Mouse (Mus musculus): ENCODE measurements around the gene Gm1123. TPM values are rescaled to one million over a fixed set of nuclear protein-coding genes. Genes with fewer than 3 reads are reported as not detected.

The Gm1123 gene
- polyA plus RNA-seq, 1 experiment, result 90.3 TPM

DNA sequence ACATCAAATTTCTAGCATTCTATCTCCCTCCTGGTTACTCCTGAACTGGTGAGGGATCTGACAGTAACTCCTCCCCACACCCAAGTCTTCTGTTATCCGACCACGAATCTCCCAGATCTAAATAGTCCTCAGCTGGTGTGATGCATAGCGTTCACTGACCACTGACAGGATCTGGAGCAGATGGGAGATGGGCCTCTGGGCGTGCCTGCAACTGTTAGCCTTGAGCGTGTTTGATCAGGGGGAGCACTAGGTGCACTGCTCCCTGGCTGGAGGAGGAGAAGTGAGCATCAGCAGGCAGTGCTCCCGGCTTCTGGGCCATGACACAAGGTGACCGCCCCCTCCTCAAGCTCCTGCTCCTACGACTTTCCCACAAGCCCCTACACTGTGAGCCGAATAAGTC lies 6.5 kb upstream of the Gm1123 start:
- no peaks in the 10 kb centered on the region for H3K27me3 ChIP-seq (ENCODE audit: control insufficient read depth, insufficient read depth, low read length)
- peaks cover 28% of the 10 kb centered on the region for H3K36me3 ChIP-seq (ENCODE audit: control insufficient read depth, insufficient read depth, low read length)
- no peak overlapping the region for H3K4me3 ChIP-seq (ENCODE audit: low read depth, low read length)
- no peaks in the 10 kb centered on the region for H3K4me1 ChIP-seq (ENCODE audit: control insufficient read depth, insufficient read depth, insufficient read length, low read length)
- no peak for TF ChIP-seq CTCF (IDR thresholded peaks at IDR 0.05; ENCODE audit: extremely low read depth, insufficient read length, insufficient replicate concordance, low read depth, low read length)
- no peak for TF ChIP-seq POLR2A (IDR thresholded peaks at IDR 0.05; ENCODE audit: low read depth, low read length)
- H3K27ac ChIP-seq (ENCODE audit: insufficient read depth, low read depth, low read length), result 0 out of 2 replicates have a peak overlapping the region, but pooled peaks have one; percentile 26
- WGBS, result 70% methylated on average over 9 of the region's 9 CpGs

GRCm38 (mm10) chr9:99034111-99034510 lies 1.4 kb downstream of the Gm1123 start:
- no peaks in the 10 kb centered on the region for H3K27me3 ChIP-seq (ENCODE audit: control insufficient read depth, insufficient read depth, low read length)
- WGBS, result 41% methylated on average over 8 of the region's 8 CpGs
- peak overlapping the region; percentile 45 for H3K4me3 ChIP-seq (ENCODE audit: low read depth, low read length)
- peaks cover 9% of the 10 kb centered on the region; the same call in 1 of the 2 replicates for H3K4me1 ChIP-seq (ENCODE audit: control insufficient read depth, insufficient read depth, insufficient read length, low read length)
- peaks cover under 1% of the 10 kb centered on the region; the same call in 1 of the 2 replicates for H3K36me3 ChIP-seq (ENCODE audit: control insufficient read depth, insufficient read depth, low read length)
- TF ChIP-seq POLR2A (IDR thresholded peaks at IDR 0.05; ENCODE audit: low read depth, low read length), result no peak
- no peak for TF ChIP-seq CTCF (IDR thresholded peaks at IDR 0.05; ENCODE audit: extremely low read depth, insufficient read length, insufficient replicate concordance, low read depth, low read length)
- peak overlapping the region; percentile 94 for H3K27ac ChIP-seq (ENCODE audit: insufficient read depth, low read depth, low read length)

GRCm38 (mm10) chr9:99032031-99032430 lies 3.5 kb downstream of the Gm1123 start:
- TF ChIP-seq CTCF (IDR thresholded peaks at IDR 0.05; ENCODE audit: extremely low read depth, insufficient read length, insufficient replicate concordance, low read depth, low read length) (no peak), POLR2A (IDR thresholded peaks at IDR 0.05; ENCODE audit: low read depth, low read length) (no peak)
- Histone ChIP-seq H3K4me1 (ENCODE audit: control insufficient read depth, insufficient read depth, insufficient read length, low read length) (peaks cover 9% of the 10 kb centered on the region; the same call in 1 of the 2 replicates), H3K36me3 (ENCODE audit: control insufficient read depth, insufficient read depth, low read length) (peaks cover 8% of the 10 kb centered on the region; the same call in 1 of the 2 replicates), H3K27me3 (ENCODE audit: control insufficient read depth, insufficient read depth, low read length) (no peaks in the 10 kb centered on the region), H3K27ac (ENCODE audit: insufficient read depth, low read depth, low read length) (peak overlapping the region; percentile 94), H3K4me3 (ENCODE audit: low read depth, low read length) (peak overlapping the region; percentile 11; the same call in 1 of the 2 replicates)
- WGBS, result 22% methylated on average over 8 of the region's 8 CpGs

DNA sequence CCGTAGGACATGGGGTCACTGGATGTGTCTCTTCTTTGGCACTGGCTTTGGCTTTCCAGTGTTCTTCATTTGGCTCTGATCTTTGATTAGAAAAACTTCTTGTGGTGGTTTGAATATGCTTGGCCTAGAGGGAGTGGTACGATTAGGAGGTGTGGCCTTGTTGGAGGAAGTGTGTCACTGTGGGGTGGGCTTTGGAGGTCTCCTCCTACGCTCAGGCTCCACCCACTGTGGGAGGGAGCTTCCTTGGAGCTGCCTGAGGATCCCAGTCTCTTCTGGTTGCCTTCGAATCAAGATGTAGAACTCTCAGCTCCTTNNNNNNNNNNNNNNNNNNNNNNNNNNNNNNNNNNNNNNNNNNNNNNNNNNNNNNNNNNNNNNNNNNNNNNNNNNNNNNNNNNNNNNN lies 13.8 kb downstream of the Gm1123 start:
- TF ChIP-seq CTCF (IDR thresholded peaks at IDR 0.05; ENCODE audit: extremely low read depth, insufficient read length, insufficient replicate concordance, low read depth, low read length) (no peak), POLR2A (IDR thresholded peaks at IDR 0.05; ENCODE audit: low read depth, low read length) (no peak)
- no peak overlapping the region for H3K27ac ChIP-seq (ENCODE audit: insufficient read depth, low read depth, low read length)
- WGBS, result 81% methylated on average over 4 of the region's 4 CpGs
- no peak overlapping the region for H3K4me3 ChIP-seq (ENCODE audit: low read depth, low read length)
- peaks cover 17% of the 10 kb centered on the region for H3K36me3 ChIP-seq (ENCODE audit: control insufficient read depth, insufficient read depth, low read length)
- 0 out of 2 replicates have a peak, but pooled peaks cover 2% of the 10 kb centered on the region for H3K4me1 ChIP-seq (ENCODE audit: control insufficient read depth, insufficient read depth, insufficient read length, low read length)
- no peaks in the 10 kb centered on the region for H3K27me3 ChIP-seq (ENCODE audit: control insufficient read depth, insufficient read depth, low read length)

GRCm38 (mm10) chr9:99021166-99021565 lies 14.3 kb downstream of the Gm1123 start:
- H3K4me3 ChIP-seq (ENCODE audit: low read depth, low read length), result no peak overlapping the region
- H3K27ac ChIP-seq (ENCODE audit: insufficient read depth, low read depth, low read length), result no peak overlapping the region
- no peaks in the 10 kb centered on the region for H3K27me3 ChIP-seq (ENCODE audit: control insufficient read depth, insufficient read depth, low read length)
- H3K4me1 ChIP-seq (ENCODE audit: control insufficient read depth, insufficient read depth, insufficient read length, low read length), result 0 out of 2 replicates have a peak, but pooled peaks cover 2% of the 10 kb centered on the region
- 76% methylated on average over 5 of the region's 5 CpGs for WGBS
- H3K36me3 ChIP-seq (ENCODE audit: control insufficient read depth, insufficient read depth, low read length), result peaks cover 18% of the 10 kb centered on the region
- TF ChIP-seq POLR2A (IDR thresholded peaks at IDR 0.05; ENCODE audit: low read depth, low read length) (no peak), CTCF (IDR thresholded peaks at IDR 0.05; ENCODE audit: extremely low read depth, insufficient read length, insufficient replicate concordance, low read depth, low read length) (no peak)

DNA sequence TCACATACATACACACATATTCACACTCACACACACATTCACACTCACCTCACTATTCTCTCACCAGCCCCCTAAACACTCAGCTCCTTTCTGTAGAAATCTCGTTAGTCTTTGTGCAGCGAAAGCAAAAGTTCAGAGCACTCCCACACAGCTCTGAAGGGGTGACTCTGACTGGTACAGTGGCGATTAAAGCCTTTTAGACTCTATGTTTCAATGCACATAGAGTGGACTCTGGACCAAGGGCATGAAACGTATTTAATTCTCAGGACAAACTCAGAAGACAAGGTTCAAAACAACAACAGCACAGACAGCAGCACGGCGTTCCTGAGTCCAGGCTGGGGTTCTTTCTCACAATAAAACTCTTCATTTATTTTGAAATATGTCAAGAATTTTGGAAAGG lies 17.8 kb downstream of the Gm1123 start:
- H3K4me1 ChIP-seq (ENCODE audit: control insufficient read depth, insufficient read depth, insufficient read length, low read length), result 0 out of 2 replicates have a peak, but pooled peaks cover 2% of the 10 kb centered on the region
- H3K36me3 ChIP-seq (ENCODE audit: control insufficient read depth, insufficient read depth, low read length), result peaks cover 24% of the 10 kb centered on the region
- no peak for TF ChIP-seq CTCF (IDR thresholded peaks at IDR 0.05; ENCODE audit: extremely low read depth, insufficient read length, insufficient replicate concordance, low read depth, low read length)
- TF ChIP-seq POLR2A (IDR thresholded peaks at IDR 0.05; ENCODE audit: low read depth, low read length), result no peak
- no peaks in the 10 kb centered on the region for H3K27me3 ChIP-seq (ENCODE audit: control insufficient read depth, insufficient read depth, low read length)
- 64% methylated on average over 6 of the region's 6 CpGs for WGBS
- H3K27ac ChIP-seq (ENCODE audit: insufficient read depth, low read depth, low read length), result peak overlapping the region; percentile 40
- H3K4me3 ChIP-seq (ENCODE audit: low read depth, low read length), result no peak overlapping the region

DNA sequence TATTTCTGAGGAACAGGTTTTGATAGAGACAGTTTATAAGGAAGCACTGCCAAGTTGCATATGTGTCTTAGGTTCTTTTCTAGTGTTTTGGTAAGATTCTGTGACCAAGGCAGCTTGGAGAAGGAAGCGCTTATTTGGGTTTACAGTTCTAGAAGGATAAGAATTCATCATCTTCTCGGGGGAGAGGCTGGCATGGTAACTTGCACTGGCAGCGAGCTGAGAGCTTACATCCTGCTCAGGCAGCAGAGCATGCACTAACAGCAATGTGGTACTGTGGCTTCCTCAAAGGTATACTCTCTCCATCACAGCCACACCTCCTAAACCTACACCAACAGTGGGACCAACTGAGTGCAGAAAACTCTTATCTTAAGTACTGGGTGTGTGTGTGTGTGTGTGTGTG lies 18.8 kb downstream of the Gm1123 start:
- WGBS, result 76% methylated on average over 3 of the region's 3 CpGs
- H3K4me1 ChIP-seq (ENCODE audit: control insufficient read depth, insufficient read depth, insufficient read length, low read length), result 0 out of 2 replicates have a peak, but pooled peaks cover 2% of the 10 kb centered on the region
- H3K4me3 ChIP-seq (ENCODE audit: low read depth, low read length), result no peak overlapping the region
- no peaks in the 10 kb centered on the region for H3K27me3 ChIP-seq (ENCODE audit: control insufficient read depth, insufficient read depth, low read length)
- H3K36me3 ChIP-seq (ENCODE audit: control insufficient read depth, insufficient read depth, low read length), result peaks cover 21% of the 10 kb centered on the region
- H3K27ac ChIP-seq (ENCODE audit: insufficient read depth, low read depth, low read length), result no peak overlapping the region
- TF ChIP-seq CTCF (IDR thresholded peaks at IDR 0.05; ENCODE audit: extremely low read depth, insufficient read length, insufficient replicate concordance, low read depth, low read length) (no peak), POLR2A (IDR thresholded peaks at IDR 0.05; ENCODE audit: low read depth, low read length) (no peak)
